Mouse (Mus musculus) C2C12 (cell line): Measurements from ENCODE around the gene Aars. TPM values are rescaled to one million over a fixed set of nuclear protein-coding genes. Genes with fewer than 3 reads are reported as not detected.

Experiments used
- H3K27me3 ChIP-seq: one replicate; pipeline ENCODE4 v1.6.1; 2011; ENCODE audit not compliant: control insufficient read depth, insufficient read depth, insufficient read length
- H3K36me3 ChIP-seq: one replicate; pipeline ENCODE4 v1.6.1; 2011; ENCODE audit not compliant: control insufficient read depth, insufficient read depth
- H3K4me3 ChIP-seq: one replicate; pipeline ENCODE4 v1.5.1; 2011; ENCODE audit warnings: mild to moderate bottlenecking, control low read depth; ENCODE audit not compliant: poor library complexity, insufficient read depth, severe bottlenecking
- H3K79me2 ChIP-seq: one replicate; pipeline ENCODE4 v1.6.1; 2011; ENCODE audit not compliant: control insufficient read depth, insufficient read depth
- H3K79me3 ChIP-seq: one replicate; pipeline ENCODE4 v1.6.1; 2011; ENCODE audit warnings: low read depth, control low read depth
- H3ac ChIP-seq: one replicate; pipeline ENCODE3; 2011; ENCODE audit warnings: low read depth; ENCODE audit not compliant: control insufficient read depth, insufficient read length
- CEBPB ChIP-seq: IDR thresholded peaks from one replicate; pipeline ENCODE4 v1.6.1; 2011; ENCODE audit warnings: low read depth, mild to moderate bottlenecking, control low read depth, moderate library complexity
- CTCF ChIP-seq: IDR thresholded peaks from one replicate; pipeline ENCODE4 v1.5.1; 2011; ENCODE audit not compliant: control insufficient read depth, insufficient read depth, insufficient read length
- FOSL1 ChIP-seq: IDR thresholded peaks from one replicate; pipeline ENCODE4 v1.8.0; 2011; ENCODE audit warnings: mild to moderate bottlenecking, low read length; ENCODE audit not compliant: poor library complexity, insufficient read depth, severe bottlenecking
- MAX ChIP-seq: IDR thresholded peaks from one replicate; pipeline ENCODE4 v1.6.1; 2011; ENCODE audit warnings: mild to moderate bottlenecking, control low read depth
- MYOD1 ChIP-seq: IDR thresholded peaks from one replicate; pipeline ENCODE4 v1.6.1; 2011; ENCODE audit warnings: low read depth; ENCODE audit not compliant: control insufficient read depth, insufficient read length
- MYOG ChIP-seq: IDR thresholded peaks from one replicate; pipeline ENCODE4 v1.6.1; 2011; ENCODE audit not compliant: control insufficient read depth, insufficient read length; ENCODE audit errors: extremely low read depth
- USF1 ChIP-seq: IDR thresholded peaks from one replicate; pipeline ENCODE4 v1.6.1; 2011; ENCODE audit warnings: low read depth, mild to moderate bottlenecking, control low read depth, moderate library complexity
- polyA plus RNA-seq: library from polyadenylated mRNA; unstranded; fragments of >200 nt; fragmentation: generic; extraction: Trizol; gene quantifications from one replicate; pipeline ENCODE4 v1.2.1, GENCODE M21; 2012; ENCODE audit warnings: missing spikeins

Aars gene
- polyA plus RNA-seq, 1 experiment: 152 TPM

DNA sequence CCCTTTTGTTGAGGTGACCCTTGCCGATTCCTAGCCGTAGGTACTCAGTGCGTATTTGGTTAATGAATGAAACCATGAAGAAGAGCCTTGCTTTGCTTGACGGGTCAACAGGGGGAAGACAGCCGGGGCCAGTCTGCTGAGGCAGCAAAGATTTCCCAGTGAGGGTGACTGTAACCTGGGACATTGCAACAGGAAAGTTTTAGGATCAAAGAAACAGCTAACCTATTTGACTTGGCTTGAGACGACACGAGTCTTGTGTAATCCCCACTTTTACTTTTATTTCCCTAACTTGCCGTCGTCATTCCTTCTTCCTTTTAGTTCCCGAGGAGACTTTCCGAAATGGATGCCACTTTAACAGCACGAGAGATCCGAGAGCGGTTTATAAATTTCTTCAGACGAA, 3.6 kb downstream of the Aars start:
- H3K79me3 ChIP-seq: peaks cover 36% of the 10 kb centered on the region
- no peak overlapping the region for H3ac ChIP-seq
- H3K4me3 ChIP-seq: no peak overlapping the region
- H3K27me3 ChIP-seq: no peaks in the 10 kb centered on the region
- TF ChIP-seq MYOG: no peak
- no peak for TF ChIP-seq CTCF
- no peak for TF ChIP-seq MAX
- TF ChIP-seq USF1: no peak
- TF ChIP-seq MYOD1: no peak
- TF ChIP-seq CEBPB: no peak
- TF ChIP-seq FOSL1: no peak
- H3K79me2 ChIP-seq: peaks cover 61% of the 10 kb centered on the region
- H3K36me3 ChIP-seq: peaks cover 58% of the 10 kb centered on the region

- TF ChIP-seq FOSL1: no peak
- TF ChIP-seq CTCF: no peak
- no peak for TF ChIP-seq USF1
- TF ChIP-seq CEBPB: no peak
- no peak overlapping the region for H3ac ChIP-seq
- H3K79me2 ChIP-seq: peaks cover 23% of the 10 kb centered on the region
- H3K27me3 ChIP-seq: no peaks in the 10 kb centered on the region
- no peak overlapping the region for H3K4me3 ChIP-seq
- H3K36me3 ChIP-seq: peaks cover 99% of the 10 kb centered on the region
- H3K79me3 ChIP-seq: peaks cover 5% of the 10 kb centered on the region
Measured at GRCm38 (mm10) chr8:111042546-111042945, 9.6 kb downstream of the Aars start.

DNA sequence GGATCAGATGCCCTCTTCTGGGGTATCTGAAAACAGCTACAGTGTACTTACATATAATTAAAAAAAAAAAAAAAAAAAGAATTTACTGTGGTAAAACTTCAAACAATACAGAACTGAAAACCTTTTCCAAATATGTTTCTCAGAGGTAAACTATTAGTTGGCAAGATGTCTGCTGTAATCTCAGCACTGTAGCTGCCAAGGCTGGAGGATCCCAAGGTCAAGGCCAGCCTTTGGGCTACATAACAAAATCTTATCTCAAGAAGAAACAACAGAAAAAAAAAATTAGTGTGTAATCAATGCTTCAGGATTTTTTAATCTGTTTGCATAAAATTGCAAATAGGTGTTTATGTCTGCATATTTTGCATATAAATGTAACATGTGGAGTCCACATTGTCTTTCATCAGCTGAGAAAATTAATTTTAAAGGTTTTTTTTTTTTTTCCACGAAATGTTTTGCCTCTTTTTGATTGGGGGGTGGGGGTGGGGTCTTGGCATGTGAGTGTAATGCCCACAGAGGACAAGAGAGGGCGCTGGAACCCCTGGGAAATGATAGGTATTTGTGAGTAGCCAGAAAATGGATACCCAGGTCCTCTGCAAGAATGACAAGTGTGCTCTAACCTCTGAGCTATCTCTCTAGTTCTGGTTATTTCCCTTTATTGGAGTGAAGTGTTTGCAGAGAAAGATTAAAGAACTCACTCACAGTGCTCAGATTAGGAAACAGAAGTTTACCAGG, 11.2 kb downstream of the Aars start:
- peaks cover 99% of the 10 kb centered on the region for H3K36me3 ChIP-seq
- H3K79me2 ChIP-seq: peaks cover 8% of the 10 kb centered on the region
- H3K79me3 ChIP-seq: no peaks in the 10 kb centered on the region
- H3ac ChIP-seq: no peak overlapping the region
- H3K27me3 ChIP-seq: no peaks in the 10 kb centered on the region
- no peak for TF ChIP-seq CEBPB
- no peak for TF ChIP-seq FOSL1
- no peak for TF ChIP-seq USF1
- TF ChIP-seq MYOD1: no peak
- TF ChIP-seq MYOG: no peak
- no peak for TF ChIP-seq MAX
- TF ChIP-seq CTCF: no peak
- H3K4me3 ChIP-seq: no peak overlapping the region

DNA sequence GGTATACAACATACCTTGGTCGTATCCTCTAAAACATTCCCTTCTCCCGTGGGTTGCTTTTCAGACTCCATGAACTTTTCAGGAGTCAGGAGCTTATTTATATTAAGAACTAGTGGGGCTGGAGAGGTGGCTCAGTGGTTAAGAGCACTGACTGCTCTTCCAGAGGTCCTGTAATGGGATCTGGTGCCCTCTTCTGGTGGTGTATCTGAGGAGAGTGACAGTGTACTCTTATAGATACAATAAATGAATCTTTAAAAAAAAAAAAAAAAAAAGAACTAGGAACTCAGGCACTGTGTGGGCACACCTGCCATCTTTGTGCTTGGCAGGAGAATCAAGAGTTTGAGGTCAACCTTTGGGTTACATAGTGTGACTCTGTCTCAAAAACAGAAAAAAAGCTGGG, 15.8 kb downstream of the Aars start:
- no peaks in the 10 kb centered on the region for H3K79me2 ChIP-seq
- peaks cover 99% of the 10 kb centered on the region for H3K36me3 ChIP-seq
- TF ChIP-seq CTCF (no peak), MYOD1 (no peak), MYOG (no peak), MAX (no peak), FOSL1 (no peak), USF1 (no peak), CEBPB (no peak)

DNA sequence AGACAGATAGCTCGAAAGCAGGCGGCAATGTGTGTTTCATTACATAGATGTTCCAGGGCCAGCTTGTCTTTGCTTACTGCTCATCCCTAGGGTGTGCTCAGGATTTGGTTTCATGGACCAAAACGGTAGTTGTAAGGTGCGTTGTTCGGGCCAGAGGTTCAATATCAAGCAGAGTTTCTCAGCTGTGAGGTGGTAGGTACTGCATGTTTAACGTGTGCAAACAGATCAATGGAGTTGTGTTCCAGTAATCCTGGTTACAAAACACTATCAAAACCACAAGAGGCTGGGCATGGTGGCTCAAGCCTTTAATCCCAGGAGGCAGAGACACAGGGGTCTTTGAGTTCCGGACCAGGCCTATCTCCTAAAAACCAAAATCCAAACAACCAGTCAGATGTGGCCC, 16.2 kb downstream of the Aars start:
- no peak overlapping the region for H3ac ChIP-seq
- no peaks in the 10 kb centered on the region for H3K79me3 ChIP-seq
- no peaks in the 10 kb centered on the region for H3K79me2 ChIP-seq
- no peaks in the 10 kb centered on the region for H3K27me3 ChIP-seq
- H3K4me3 ChIP-seq: no peak overlapping the region
- TF ChIP-seq USF1: no peak
- TF ChIP-seq CTCF: no peak
- H3K36me3 ChIP-seq: peaks cover 99% of the 10 kb centered on the region

More for the DNA sequence above, 15.8 kb downstream of the Aars start:
- H3K4me3 ChIP-seq: no peak overlapping the region
- no peaks in the 10 kb centered on the region for H3K79me3 ChIP-seq
- H3K27me3 ChIP-seq: no peaks in the 10 kb centered on the region
- H3ac ChIP-seq: no peak overlapping the region

- no peak for TF ChIP-seq MYOD1
- TF ChIP-seq CEBPB: no peak
- no peak for TF ChIP-seq FOSL1
- no peak for TF ChIP-seq MYOG
- no peak for TF ChIP-seq CTCF
- TF ChIP-seq USF1: no peak
- TF ChIP-seq MAX: no peak
- peaks cover 11% of the 10 kb centered on the region for H3K79me3 ChIP-seq
- no peaks in the 10 kb centered on the region for H3K27me3 ChIP-seq
- H3ac ChIP-seq: no peak overlapping the region
- peaks cover 83% of the 10 kb centered on the region for H3K36me3 ChIP-seq
- H3K4me3 ChIP-seq: no peak overlapping the region
- H3K79me2 ChIP-seq: peaks cover 25% of the 10 kb centered on the region
Measured at GRCm38 (mm10) chr8:111053827-111054518, 21.0 kb downstream of the Aars start.
